Mouse (Mus musculus) induced T-regulatory cell, adult 2 months (primary cell): ENCODE data around the gene Olfr1396.
"Not testable (repeated sequence)": the region's sequence is repeated elsewhere in the genome, so short reads cannot be mapped to it uniquely, and the experiment has no call there.

Source experiments
- DNase-seq: peaks from one replicate; pipeline ENCODE4 v3.0.0-alpha.2; 2012; ENCODE audit warnings: low read depth

Olfr1396 gene

DNA sequence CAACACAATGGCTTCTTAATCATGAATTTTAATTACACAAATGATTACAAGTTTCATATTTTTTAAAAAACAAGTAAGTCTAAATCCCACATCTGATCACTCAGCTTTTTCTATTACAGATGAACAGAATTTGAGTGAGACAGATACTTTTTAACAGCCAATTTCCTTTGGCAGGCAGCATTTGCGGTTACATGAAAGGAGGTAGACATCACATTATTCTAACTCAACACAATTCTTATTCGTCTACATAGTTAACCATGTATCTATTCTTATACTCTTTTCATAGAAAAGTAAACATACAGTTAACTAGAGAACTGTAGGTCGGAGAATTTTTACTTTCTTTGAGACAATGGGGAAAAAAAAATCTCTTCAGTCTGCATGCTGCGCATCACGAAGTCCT, 24.1 kb downstream of the Olfr1396 start:
- DNase-seq = peak; percentile 68

DNA sequence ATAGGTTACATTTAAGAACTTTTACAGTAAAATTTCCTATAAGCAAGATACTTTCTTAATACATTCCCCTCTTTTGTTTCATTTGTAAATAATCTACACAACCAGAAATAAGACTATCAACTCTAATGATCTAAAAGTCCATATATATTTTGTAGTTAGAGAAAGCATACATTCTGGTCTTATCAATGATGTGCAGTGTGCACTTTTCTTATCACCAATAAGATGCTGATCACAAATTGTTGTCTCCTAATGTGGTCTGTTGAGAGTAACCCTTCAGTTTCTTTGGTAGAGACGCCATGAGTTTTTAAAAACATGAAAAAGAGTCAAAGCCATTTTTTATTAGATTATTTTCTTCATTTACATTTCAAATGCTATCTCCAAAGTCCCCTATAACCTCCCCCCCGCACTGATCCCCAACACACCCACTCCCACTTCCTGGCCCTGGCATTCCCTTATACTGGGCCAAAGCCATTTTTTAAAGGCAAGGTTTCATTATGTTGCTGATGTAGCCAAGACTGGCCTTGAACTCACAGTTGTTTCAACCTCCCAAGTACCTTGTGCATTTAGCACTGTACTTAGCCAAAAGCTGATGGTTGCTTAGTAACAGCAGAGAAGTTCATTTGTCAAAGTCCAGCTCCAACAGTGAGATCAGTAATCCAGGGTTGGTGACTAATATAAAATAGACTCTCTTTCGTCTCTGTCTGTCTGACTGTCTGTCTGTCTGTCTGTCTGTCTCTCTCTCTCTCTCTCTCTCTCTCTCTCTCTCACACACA, 24.8 kb downstream of the Olfr1396 start:
- DNase-seq = peak; percentile 60

DNA sequence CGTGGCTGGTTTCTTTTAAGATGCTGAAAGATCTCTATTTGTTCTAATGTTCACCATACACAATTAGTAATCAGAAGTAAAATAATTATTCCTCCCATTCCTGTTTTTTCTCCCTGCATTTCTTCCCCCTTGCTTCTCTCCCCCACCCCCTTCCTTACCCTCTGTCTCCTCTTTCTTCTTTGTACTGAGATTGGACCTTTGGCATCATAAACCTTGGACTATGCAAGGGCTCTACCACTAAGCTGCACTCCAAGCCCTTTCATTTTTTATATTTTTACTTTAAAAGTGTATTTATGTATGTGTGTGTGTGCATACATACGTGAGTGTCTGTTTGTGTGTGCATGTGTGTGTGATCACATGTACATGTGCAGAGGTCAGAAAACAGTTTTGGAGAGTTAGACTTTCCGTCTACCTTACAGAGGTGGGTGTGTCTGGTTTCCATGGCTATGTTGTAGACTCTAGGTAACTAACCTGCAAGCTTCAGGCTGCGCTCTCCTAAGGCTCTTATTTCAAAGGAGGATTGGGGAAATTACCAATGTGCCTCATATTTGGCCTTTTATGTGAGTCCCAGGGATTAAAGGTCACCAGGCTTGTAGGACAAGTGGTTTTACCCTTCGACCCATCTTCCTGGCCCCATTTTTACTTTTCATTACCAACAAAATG, 25.6 kb downstream of the Olfr1396 start:
- peak; percentile 67 for DNase-seq

DNA sequence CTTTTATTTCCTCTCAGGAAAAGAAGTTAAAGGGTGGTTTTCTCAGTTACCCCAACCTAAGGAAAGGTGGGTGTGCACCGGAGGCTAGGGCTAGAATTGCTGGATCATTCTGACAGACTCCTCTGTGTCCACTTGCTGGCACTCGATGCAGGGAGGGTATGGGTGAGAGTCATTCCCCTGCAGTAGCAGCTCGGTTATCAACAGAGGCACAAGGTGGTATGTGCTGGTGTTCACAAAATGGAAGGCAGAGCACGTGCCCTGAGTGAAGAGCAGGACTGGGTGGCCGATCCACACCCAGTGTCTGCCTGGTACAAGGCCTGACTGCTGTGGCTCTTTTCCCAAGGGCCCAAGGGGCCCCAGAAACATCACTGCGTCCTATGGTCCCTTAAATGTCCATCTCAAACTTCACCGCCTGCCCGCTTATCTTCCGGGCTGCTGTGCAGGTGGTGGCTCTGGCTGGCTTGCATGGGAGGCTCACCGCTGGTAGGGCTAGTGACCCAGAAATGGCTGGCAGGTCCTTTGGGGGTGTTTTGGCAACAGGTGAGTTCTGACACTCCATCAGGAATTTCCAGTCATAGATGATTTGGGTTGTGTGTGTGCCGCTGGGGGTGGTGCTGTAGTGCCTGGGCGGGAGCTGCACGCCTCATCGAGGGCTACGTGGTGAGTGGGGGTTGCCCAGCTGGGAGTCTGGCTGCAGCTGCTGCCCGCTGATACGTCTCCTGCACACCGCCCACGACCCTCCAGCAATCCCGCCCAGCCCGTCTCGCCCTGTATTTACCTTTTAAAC, 26.7 kb downstream of the Olfr1396 start:
- peak; percentile 79 for DNase-seq

DNA sequence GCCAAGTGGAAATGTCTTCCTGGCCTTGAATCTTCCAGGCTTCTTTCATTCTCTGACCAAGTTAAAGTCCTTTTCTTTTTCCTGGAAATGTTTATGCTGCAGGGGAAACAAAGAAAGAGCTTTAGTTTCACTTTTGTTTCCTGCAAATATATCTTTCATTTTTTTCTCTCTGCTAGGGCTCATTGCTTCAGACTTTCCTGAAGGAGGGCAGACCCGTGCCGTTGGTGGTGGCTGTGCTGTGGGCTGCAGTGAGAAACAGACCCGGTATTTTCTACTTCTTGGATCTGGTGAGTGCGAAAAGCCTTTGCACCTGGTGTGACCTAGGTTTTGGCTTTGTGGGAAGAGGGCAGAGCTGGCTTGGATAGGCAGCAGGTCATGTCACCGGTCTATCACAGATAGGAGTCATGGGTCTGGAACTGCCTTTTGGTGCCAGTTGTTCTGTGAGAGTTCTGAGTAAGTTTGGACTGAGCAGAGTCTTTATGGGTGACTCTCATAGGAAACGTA, 27.8 kb downstream of the Olfr1396 start:
- DNase-seq = peak; percentile 81

DNA sequence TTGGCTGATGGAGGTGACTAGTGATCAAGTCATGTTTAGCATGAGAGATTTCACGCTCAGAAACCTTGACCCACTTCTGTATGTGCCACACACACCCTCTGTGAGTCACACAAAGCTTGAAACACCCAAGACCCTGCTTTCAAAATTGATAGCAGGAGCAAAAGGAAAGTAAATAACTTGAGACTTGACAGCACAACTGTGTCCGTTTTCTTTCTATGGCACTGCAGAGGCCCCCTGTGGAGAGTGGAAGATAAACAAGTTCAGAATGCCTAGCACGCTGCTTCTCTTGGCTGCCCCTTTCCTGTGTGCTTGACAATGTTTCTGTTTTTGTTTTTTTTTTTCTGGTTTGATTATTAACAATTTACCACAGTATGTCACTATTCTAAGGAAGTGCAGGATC, 29.8 kb downstream of the Olfr1396 start:
- peak; percentile 86 for DNase-seq

DNA sequence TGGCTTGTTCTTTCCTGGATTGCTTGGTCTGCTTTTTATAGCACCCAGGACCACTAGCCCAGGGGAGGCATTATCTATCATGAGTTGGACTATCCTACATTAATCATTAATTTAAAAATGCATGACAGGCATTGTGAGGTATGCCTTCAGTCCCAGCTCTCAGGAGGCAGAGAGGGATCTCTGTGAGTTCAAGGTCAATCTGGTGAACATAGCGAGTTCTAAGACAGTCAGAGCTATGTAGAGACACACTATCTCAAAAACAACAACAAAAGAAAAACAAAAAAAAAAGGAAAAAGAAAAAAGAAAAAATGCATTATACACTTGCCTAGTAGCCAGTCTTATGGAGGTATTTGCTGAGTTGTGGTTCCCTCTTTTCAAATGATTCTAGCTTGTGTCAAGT, 30.3 kb downstream of the Olfr1396 start:
- DNase-seq = no peak

DNA sequence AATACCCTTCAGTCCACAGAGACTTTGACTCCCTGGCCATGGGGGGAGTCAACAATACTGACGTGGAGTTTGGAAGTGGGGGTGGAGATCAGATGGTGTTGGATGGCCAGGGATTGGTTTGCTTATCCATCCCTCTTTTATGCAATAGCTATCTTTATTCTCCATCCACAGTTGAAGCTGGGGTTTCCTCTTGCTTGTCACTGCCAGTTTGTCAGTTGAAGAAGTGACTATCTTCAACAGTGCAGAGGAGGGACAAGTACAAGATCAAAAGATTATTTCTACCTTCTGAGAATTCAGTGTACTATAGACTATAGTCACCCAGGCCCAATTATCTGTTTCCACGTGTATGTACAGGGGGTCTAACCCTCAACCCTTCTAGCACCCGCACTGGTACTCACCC, 30.9 kb downstream of the Olfr1396 start:
- DNase-seq = peak; percentile 61

DNA sequence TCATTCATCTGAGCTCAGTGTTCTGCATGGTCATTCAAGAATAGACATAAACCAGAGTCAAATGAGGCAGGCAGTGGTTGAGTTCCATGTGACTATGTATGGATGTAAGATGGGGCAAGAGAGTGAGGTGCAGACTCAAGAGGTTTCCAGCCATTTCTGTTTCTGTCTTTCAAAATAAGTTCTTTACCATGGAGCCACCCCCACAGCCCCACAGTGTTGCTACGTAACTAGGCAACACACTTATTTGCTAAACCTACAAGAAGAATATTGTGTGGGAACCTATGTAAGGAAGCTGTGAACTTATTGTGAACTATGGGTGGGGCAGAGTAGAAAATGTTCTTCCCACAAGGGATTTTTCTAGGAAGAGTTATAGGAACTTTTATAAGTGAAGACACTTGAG, 31.5 kb downstream of the Olfr1396 start:
- peak; percentile 78 for DNase-seq

DNA sequence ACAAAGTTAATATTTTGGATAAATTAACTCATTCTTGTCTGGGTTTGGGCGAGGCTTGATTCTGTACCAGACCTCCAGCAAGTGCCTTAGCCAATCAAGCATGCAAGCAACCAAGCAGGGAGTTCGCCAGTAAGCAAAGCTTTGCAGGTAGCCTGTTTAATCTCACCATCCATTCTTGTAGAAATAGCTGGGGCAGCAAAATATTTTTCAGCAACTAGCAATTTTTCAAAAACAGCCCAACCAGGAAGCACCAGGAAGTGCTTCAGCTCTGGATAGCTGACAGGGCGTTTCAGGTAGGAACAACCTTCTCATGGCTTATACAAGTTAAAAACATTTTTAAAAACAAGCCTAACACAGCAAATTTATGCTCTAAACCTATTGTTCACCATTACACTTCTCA, 32.8 kb downstream of the Olfr1396 start:
- peak; percentile 61 for DNase-seq

DNA sequence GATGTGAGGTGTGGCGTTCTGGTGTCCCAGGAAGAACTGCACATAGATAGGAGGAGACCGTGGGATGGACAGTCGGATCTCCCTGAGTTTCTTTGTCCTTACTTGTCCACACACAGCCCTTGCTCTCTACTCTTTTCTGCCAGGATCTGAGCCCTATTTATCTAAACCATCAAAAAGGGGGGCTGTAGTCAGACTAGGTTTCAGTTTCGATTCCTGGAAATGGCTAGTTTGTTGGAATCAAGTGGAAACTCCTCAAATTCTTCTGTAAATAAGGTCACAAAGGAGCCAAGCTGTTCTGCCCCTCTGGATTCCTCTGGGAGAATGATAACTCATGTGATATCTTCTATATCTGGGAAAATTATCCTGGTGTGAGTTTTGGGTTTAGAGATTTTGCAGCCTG, 33.3 kb downstream of the Olfr1396 start:
- DNase-seq = peak; percentile 84

DNA sequence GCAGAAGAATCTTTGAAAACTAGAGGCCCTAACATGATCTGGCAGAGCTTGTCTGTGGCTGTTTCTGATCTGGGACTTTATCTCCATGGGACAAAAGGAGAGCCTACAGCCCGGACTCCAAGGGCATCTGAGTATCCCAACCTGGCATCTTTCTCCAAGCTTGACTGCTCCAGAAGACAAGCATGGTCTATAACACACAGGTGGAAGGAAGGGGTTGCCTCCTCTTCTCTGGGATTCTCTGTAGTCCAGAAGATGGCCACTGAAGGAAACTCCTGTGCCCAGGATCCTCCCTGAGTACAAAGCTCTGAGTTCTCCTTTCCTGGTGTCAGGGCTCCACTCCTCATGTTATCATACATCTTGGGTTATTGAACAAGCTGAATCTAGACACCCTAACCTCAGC, 34.0 kb downstream of the Olfr1396 start:
- DNase-seq = peak; percentile 55

DNA sequence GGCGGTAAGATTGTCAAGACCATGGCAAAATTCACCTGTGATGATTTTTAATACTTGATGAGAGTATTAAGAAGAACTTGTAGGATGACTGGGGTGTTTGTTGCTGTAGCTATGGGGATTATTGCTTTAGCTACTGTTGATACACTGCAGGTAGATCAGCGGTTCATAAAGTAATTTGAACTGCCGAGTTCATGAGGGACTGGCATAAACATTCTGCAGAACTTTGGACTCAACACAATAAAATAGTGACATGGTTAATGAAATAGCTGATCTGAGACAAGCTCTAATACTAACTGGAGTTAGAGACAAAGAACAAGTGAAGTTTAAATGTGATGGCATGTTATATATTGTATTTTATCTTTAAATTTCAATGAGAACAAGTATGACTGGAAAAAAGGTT, 36.0 kb downstream of the Olfr1396 start:
- no peak for DNase-seq

DNA sequence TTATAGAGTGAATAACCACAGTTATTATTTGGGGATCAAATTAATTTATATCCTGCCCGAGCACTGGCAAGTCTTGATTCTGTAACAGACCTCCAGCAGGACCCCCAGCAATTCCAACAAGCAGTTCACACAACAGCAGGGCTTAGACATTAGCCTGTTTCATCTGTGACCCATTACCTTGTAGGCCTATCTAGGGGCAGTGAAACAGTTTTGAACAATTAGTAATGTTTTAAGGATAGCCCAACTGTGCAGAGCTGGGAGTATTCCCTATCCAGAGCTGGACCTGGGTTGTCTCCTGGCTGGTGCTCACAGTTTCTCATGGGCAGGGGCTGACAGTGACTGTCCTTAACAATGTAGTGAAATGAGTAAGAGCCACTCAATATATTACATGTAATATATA, 37.7 kb downstream of the Olfr1396 start:
- no peak for DNase-seq

DNA sequence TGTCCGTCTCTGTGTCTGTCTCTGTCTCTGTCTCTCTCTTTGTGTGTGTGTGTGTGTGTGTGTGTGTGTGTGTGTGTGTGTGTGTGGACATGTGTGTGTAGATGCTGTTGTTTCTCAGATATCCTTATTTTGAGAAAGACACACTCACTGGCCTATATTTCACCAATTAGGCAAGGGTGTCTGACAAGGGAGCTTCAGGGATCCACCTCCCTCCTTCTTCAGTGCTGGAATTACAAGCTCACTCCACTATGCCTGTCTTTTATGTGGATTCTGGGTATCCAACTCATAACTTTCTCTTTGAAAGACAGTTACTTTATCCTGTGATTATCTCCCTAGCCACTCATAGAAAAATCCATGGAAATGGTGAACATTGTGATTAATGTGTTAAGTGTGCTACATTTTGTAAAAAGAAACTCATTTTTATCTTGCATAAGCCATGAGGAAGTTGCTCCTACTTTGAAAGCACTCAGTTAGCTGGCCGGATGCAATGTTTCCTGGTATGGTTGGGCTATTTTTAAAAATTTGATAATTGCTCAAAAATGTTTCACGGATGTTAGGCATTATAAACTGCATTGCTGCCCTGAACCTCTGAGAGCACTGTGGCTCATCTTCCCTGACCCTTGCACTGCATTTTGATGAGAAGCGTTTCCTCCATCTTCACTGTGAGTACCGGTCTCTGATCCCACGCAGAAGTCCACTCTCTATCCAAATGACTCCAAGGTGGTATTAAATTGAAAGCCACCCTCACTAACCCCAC, 38.5 kb downstream of the Olfr1396 start, which contains the start of gene Ifi47:
Gene Ifi47, plus strand, starts transcription at position 587 of the 757 bp plus-strand sequence.
- peak; percentile 32 for DNase-seq

DNA sequence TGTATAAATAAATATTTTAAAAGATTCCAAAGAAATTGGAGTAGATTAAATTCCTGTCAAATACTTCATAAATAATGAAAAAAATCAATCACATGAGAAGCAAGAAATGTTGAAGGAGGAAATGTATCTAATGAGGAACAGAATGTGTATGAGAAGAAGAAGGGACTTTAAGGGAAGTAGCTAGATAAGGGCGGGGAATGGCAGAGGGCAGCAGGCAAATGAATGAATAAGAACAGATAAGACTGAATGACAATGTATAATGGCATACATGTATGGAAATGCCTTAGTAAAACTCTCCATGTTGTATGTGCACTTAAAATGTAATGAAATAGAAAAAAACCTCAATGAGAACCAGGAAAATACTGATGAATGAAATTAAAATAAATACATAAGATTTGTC, 46.3 kb downstream of the Olfr1396 start:
- no peak for DNase-seq

DNA sequence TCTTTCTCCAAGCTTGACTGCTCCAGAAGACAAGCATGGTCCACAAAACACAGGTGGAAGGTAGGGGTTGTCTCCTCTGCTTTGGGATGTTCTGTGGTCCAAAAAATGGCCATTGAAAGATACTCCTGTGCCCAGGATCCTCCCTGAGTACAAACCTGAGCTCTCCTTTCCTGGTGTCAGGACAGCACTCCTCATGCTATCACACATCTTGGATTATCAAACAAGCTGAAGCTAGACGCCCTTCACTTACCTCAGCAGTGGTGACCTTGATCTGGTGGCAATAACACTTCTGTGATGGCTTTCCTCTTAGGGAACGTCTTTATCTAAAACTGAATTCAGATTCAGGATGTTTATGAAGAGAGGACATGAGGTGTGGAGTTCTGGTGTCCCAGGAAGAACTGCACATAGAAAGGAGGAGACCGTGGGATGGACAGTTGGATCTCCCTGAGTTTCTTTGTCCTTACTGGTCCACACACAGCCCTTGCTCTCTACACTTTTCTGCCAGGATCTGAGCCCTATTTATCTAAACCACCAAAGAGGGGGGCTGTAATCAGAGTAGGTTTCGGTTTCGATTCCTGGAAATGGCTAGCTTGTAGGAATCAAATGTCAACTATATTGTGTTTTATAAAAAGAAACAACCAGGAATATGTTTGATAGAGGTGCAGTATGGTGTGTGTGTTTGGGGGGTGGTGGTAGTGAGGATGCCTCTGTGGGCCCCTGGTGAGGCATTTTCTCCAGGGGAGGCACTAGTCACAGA, 50.8 kb downstream of the Olfr1396 start, which contains the start of gene Tgtp2:
Gene Tgtp2, minus strand, starts transcription at position 494 of the 757 bp plus-strand sequence.
- peak; percentile 88 for DNase-seq

DNA sequence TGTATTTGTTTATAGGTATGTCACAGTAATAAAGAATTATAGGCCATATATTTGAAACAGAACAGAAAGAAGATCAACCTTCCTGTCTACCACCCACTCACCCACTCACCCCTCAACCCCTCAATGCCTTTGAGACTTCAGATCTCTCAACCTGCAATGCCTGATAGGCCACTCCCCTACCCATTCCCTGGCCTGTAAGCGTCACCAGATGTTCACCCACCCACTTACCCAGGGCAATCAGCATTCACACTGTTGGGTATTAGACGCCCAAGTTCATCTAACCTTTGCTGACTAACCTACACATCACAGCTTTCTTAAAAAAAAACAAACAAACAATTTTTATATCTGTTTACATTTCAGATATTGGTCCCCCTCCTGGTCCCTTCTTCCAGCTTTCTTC, 52.8 kb downstream of the Olfr1396 start:
- peak; percentile 60 for DNase-seq

DNA sequence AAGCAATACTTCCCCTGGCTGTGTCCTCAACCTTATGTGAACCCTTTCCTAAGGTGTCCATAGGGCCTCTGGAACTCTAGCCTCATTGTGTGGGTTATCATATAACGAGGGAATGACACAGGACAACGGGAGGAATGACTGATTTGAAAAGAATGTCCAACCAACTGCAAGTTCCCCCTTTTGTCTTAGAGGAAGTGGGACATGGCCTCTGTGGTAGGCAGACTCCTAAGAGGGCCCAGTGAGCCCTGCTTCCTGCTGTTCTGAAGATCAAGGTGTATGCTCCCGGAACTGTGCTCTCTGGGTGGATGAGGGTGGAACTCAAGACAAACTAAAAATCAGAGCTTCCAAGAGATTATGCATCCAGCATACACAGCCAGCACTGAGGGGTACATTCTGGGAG, 54.6 kb downstream of the Olfr1396 start:
- not testable (repeated sequence) for DNase-seq
